Mouse (Mus musculus) liver, postnatal 0 days (tissue): Measurements from ENCODE around the gene Olfml3. TPM values are rescaled to one million over a fixed set of nuclear protein-coding genes. Genes with fewer than 3 reads are reported as not detected.

Source experiments
- ATAC-seq: fragments of 200-750 bp; cut with Nextera tagmentation; 2 replicates; pipeline ENCODE4 v1.8.0; 2017; ENCODE audit warnings: mild to moderate bottlenecking, moderate library complexity
- DNase-seq: peaks from one replicate; pipeline ENCODE4 v3.0.0-alpha.2; 2016
- H3K27ac ChIP-seq: fragments of 300-500 bp; sonication (generic); 2 replicates; pipeline ENCODE4 v1.5.1; 2014; ENCODE audit warnings: antibody characterized with exemption, moderate library complexity, mild to moderate bottlenecking, low read depth
- H3K27me3 ChIP-seq: fragments of 300-500 bp; sonication (generic); 2 replicates; pipeline ENCODE4 v1.6.1; 2014; ENCODE audit warnings: low read length, control low read depth, mixed read lengths; ENCODE audit not compliant: insufficient read depth
- H3K36me3 ChIP-seq: fragments of 300-500 bp; sonication (generic); replicated peaks from 2 replicates; pipeline ENCODE4 v1.6.1; 2014; ENCODE audit warnings: mild to moderate bottlenecking, control low read depth, low read length, moderate library complexity, mixed read lengths; ENCODE audit not compliant: insufficient read depth
- H3K4me1 ChIP-seq: fragments of 300-500 bp; sonication (generic); 2 replicates; pipeline ENCODE4 v1.6.1; 2014; ENCODE audit warnings: antibody characterized with exemption, mild to moderate bottlenecking, control low read depth; ENCODE audit not compliant: insufficient read depth
- H3K4me2 ChIP-seq: fragments of 300-500 bp; sonication (generic); 2 replicates; pipeline ENCODE4 v1.6.1; 2014; ENCODE audit warnings: low read depth, mild to moderate bottlenecking, low read length, moderate library complexity, mixed read lengths
- H3K4me3 ChIP-seq: fragments of 300-500 bp; sonication (generic); 2 replicates; pipeline ENCODE4 v1.5.1; 2014; ENCODE audit warnings: low read depth, low read length
- H3K9ac ChIP-seq: fragments of 300-500 bp; sonication (generic); replicated peaks from 2 replicates; pipeline ENCODE4 v1.6.1; 2014; ENCODE audit warnings: mild to moderate bottlenecking, moderate library complexity
- H3K9me3 ChIP-seq: fragments of 300-500 bp; sonication (generic); 2 replicates; pipeline ENCODE4 v1.6.1; 2016; ENCODE audit warnings: mild to moderate bottlenecking, control low read depth, low read length, mixed read lengths
- CTCF ChIP-seq: sonication (generic); IDR thresholded peaks from 2 replicates; pipeline ENCODE4 v1.5.1; 2016; ENCODE audit warnings: antibody characterized with exemption, low read depth
- EP300 ChIP-seq: IDR thresholded peaks from 2 replicates; pipeline ENCODE4 v1.6.1; 2016; ENCODE audit warnings: antibody characterized with exemption, low read depth, mild to moderate bottlenecking
- WGBS: fragments of 180-500 bp; shearing (Covaris S2); extraction: QIAGEN DNeasy Blood & Tissue Kit; methylation state at CpG from one replicate; pipeline ENCODE4 v1.1.7; 2014; ENCODE audit not compliant: insufficient replicate concordance; 5-methylcytosine and 5-hydroxymethylcytosine counted together
- polyA plus RNA-seq: library from polyadenylated mRNA; unstranded; fragments of >200 nt; fragmentation: Nextera tagmentation; extraction: Ambion mirVana; gene quantifications from 2 replicates; pipeline ENCODE4 v1.2.1, GENCODE M21; 2015

Gene Olfml3
- polyA plus RNA-seq, 1 experiment from 2014 or later, result 2.6 TPM

DNA sequence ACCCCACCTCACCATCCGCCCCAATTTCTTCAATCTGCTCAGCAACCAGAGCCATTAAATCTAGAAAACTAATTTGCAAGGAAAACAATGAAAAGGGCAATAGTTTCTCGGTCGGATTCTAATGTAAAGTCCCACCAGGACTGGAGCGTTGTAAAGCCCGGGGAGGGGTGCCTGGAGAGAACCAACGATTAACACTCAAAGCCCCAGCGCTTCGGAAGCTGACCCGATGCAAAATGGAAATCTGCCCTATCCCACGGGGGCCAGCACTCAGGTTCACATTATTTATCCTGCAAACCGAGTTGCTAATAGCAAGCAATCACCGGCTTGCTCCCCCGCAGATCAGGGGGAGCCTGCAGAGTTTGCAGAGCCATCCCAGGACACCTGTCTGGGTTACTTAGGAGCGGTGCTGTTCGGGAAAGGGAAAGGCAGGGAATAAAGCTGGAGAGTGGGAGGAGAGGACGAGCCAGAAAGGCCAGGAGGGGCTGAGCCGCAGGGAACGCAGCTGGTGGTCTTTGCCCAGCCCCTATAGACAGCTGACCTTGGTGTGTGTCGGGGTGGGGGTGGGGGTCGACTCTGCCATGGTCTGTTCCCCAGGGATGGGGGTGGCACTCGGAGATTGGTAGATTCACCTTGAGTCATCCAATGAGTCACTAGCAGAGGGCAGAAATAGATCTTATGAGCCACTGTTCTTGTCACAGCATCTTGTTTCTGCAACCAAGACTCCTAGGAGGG lies 54.4 kb downstream of the Olfml3 start:
- Histone ChIP-seq H3K4me2 (no peak overlapping the region), H3K36me3 (no peaks in the 10 kb centered on the region), H3K4me3 (no peak overlapping the region), H3K27ac (no peak overlapping the region), H3K27me3 (0 out of 2 replicates have a peak, but pooled peaks cover 3% of the 10 kb centered on the region), H3K9ac (no peak overlapping the region), H3K9me3 (no peaks in the 10 kb centered on the region), H3K4me1 (no peaks in the 10 kb centered on the region)
- DNase-seq (no peak), ATAC-seq (no peak)
- TF ChIP-seq CTCF (no peak), EP300 (no peak)
- 12% methylated on average over 21 of the region's 21 CpGs for WGBS

DNA sequence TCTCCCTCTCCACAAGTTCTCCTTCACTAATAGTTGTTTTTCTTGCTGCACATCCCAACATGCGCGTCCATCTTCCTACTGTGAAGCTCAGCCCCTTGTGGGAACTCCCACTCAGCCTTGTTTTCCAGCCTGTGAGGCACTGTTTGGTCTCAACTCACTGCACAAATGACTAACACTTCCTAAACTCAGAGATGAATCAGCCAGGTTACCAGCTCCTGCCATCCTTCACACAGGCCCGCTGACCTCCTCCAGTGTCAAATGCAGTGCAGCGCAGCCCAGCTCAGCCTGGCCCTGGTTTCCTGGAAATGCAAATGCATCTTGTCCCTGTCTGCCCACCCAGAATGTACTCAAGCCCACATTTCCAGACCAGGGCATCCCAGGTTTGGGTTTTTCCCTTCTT lies 55.3 kb downstream of the Olfml3 start:
- DNase-seq, result no peak
- no peak for TF ChIP-seq CTCF
- TF ChIP-seq EP300, result no peak
- Histone ChIP-seq H3K4me3 (no peak overlapping the region), H3K4me1 (no peaks in the 10 kb centered on the region), H3K27me3 (0 out of 2 replicates have a peak, but pooled peaks cover 3% of the 10 kb centered on the region), H3K4me2 (no peak overlapping the region), H3K36me3 (no peaks in the 10 kb centered on the region), H3K9me3 (no peaks in the 10 kb centered on the region), H3K27ac (no peak overlapping the region), H3K9ac (no peak overlapping the region)
- no peak for ATAC-seq
- WGBS, result 52% methylated on average over 4 of the region's 4 CpGs

DNA sequence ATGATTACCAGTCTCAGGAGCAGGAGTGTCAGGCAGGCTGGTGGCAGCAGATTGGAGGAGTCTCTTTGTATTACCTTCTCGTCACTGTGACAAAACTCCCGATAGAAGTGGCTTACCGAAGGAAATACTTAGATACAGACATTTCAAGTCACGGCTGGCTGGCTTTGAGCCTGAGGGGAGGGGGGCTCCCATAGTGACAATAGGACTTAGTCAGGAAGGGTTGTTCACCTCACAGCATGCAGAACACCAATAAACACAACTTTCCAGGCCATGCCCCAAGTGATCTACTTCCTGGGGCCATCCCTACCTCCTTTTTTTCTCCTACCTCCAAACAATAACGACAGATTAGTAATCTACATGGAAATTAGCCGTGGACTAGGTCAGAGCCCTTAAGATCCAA lies 59.0 kb downstream of the Olfml3 start:
- ATAC-seq, result no peak
- no peak for TF ChIP-seq CTCF
- no peak for TF ChIP-seq EP300

DNA sequence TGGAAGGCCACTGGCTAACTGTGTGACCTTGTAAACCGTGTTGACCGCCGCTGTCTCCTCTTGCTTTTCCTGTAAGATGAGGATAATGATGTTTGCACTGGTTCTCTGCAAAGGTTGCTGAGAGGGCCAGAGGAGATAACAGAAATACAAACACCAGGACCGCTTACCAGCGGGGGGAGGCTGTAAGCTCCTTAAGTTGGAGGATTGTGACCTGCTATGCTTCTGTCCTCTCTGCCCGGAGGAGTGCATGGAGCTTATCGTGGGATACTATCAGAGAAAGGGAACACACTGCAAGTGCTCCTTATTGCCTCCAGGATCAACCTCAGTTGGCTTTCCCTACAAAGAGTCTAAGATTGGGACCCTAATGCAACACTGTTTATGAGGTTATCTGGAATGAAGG lies 65.1 kb downstream of the Olfml3 start:
- no peak overlapping the region for H3K4me3 ChIP-seq
- no peaks in the 10 kb centered on the region for H3K36me3 ChIP-seq
- TF ChIP-seq CTCF (no peak), EP300 (no peak)

More for the DNA sequence above, 59.0 kb downstream of the Olfml3 start:
- Histone ChIP-seq H3K4me2 (no peak overlapping the region), H3K9me3 (no peaks in the 10 kb centered on the region), H3K27me3 (0 out of 2 replicates have a peak, but pooled peaks cover 3% of the 10 kb centered on the region), H3K27ac (no peak overlapping the region), H3K9ac (no peak overlapping the region), H3K4me1 (no peaks in the 10 kb centered on the region), H3K4me3 (no peak overlapping the region), H3K36me3 (no peaks in the 10 kb centered on the region)
- DNase-seq, result no peak
- 61% methylated on average over 6 of the region's 6 CpGs for WGBS

More for the DNA sequence above, 65.1 kb downstream of the Olfml3 start:
- no peaks in the 10 kb centered on the region for H3K9me3 ChIP-seq
- H3K4me2 ChIP-seq, result no peak overlapping the region
- H3K27ac ChIP-seq, result no peak overlapping the region
- H3K4me1 ChIP-seq, result no peaks in the 10 kb centered on the region
- 43% methylated on average over 7 of the region's 7 CpGs for WGBS
- H3K9ac ChIP-seq, result no peak overlapping the region
- no peaks in the 10 kb centered on the region for H3K27me3 ChIP-seq
- DNase-seq (no peak), ATAC-seq (no peak)

Other genes with a start within 250 kb of the Olfml3 start
- not detected in 2 replicates for gene Syt6, start 162.8 kb downstream of the Olfml3 start, polyA plus RNA-seq
- 0.18 and 0.20 TPM in 2 replicates for gene Atg4a-ps, start 91.9 kb downstream of the Olfml3 start, polyA plus RNA-seq
- not detected in 2 replicates for gene Gm10964, start 1.4 kb upstream of the Olfml3 start, polyA plus RNA-seq
- gene Hipk1, start 53.6 kb upstream of the Olfml3 start, polyA plus RNA-seq, result 7.6 and 8.3 TPM in 2 replicates
- 19.0 and 22.8 TPM in 2 replicates for gene Dclre1b, start 71.4 kb upstream of the Olfml3 start, polyA plus RNA-seq
- 12.5 and 14.1 TPM in 2 replicates for gene Ap4b1, start 71.5 kb upstream of the Olfml3 start, polyA plus RNA-seq
- gene Gm43064, start 71.6 kb upstream of the Olfml3 start, polyA plus RNA-seq, result 0.12 TPM in 1 of 2 replicates, not detected in the other
- gene Bcl2l15, start 94.6 kb upstream of the Olfml3 start, polyA plus RNA-seq, result 0.07 and 0.54 TPM in 2 replicates
- gene Ptpn22, start 121.8 kb upstream of the Olfml3 start, polyA plus RNA-seq, result 3.0 and 3.6 TPM in 2 replicates
- 3.4 and 3.8 TPM in 2 replicates for gene Rsbn1, start 176.1 kb upstream of the Olfml3 start, polyA plus RNA-seq
- gene Phtf1, start 230.1 kb upstream of the Olfml3 start, polyA plus RNA-seq, result 3.8 and 3.9 TPM in 2 replicates